Mouse (Mus musculus) MEL (cell line): Measurements from ENCODE around the gene Apopt1. TPM values are rescaled to one million over a fixed set of nuclear protein-coding genes. Genes with fewer than 3 reads are reported as not detected.

Experiments
- DNase-seq: peaks from one replicate; pipeline ENCODE4 v3.0.0; 2011; ENCODE audit warnings: low read depth, low spot score
- H3K27ac ChIP-seq: 2 replicates; pipeline ENCODE4 v1.5.1; 2012; ENCODE audit warnings: low read depth, mild to moderate bottlenecking, control low read depth, low read length, moderate library complexity; ENCODE audit not compliant: control insufficient read depth
- H3K27me3 ChIP-seq, 2 experiments: fragments of 150-350 bp in 1 of 2; sonication (generic) in 1 of 2; 2 replicates each; pipeline ENCODE4 v1.6.1; 2012; ENCODE audit warnings: low read length in 2 of 2, mild to moderate bottlenecking in 2 of 2, improper control_type of control experiment in 1 of 2, moderate library complexity in 1 of 2; ENCODE audit not compliant: insufficient read depth in 2 of 2, control insufficient read depth in 1 of 2
- H3K36me3 ChIP-seq, 2 experiments: 2 replicates each; pipeline ENCODE4 v1.6.1; 2012 to 2014; ENCODE audit warnings: low read length in 2 of 2, improper control_type of control experiment in 1 of 2, inconsistent platforms in 1 of 2, mild to moderate bottlenecking in 1 of 2; ENCODE audit not compliant: insufficient read depth in 2 of 2, control insufficient read depth in 1 of 2
- H3K4me1 ChIP-seq, 2 experiments: fragments of 150-350 bp in 1 of 2; sonication (generic) in 1 of 2; 2 replicates each; pipeline ENCODE4 v1.6.1; 2012; ENCODE audit warnings: low read length in 2 of 2, improper control_type of control experiment in 1 of 2, mild to moderate bottlenecking in 1 of 2; ENCODE audit not compliant: insufficient read depth in 2 of 2, control insufficient read depth in 1 of 2
- H3K4me3 ChIP-seq, 2 experiments: fragments of 150-350 bp in 1 of 2; sonication (generic) in 1 of 2; 2 replicates each; pipeline ENCODE4 v1.5.1; 2012; ENCODE audit warnings: low read depth in 2 of 2, low read length in 2 of 2, mild to moderate bottlenecking in 2 of 2, moderate library complexity in 2 of 2, control low read depth in 1 of 2, improper control_type of control experiment in 1 of 2; ENCODE audit not compliant: control insufficient read depth in 1 of 2, insufficient read depth in 1 of 2
- H3K79me2 ChIP-seq: 2 replicates; pipeline ENCODE4 v1.6.1; 2012; ENCODE audit warnings: mild to moderate bottlenecking, low read length, moderate library complexity; ENCODE audit not compliant: control insufficient read depth, poor library complexity, insufficient read depth
- H3K9ac ChIP-seq: 2 replicates; pipeline ENCODE4 v1.6.1; 2012; ENCODE audit warnings: low read depth, mild to moderate bottlenecking, control low read depth, low read length, moderate library complexity; ENCODE audit not compliant: control insufficient read depth, poor library complexity, severe bottlenecking
- H3K9me3 ChIP-seq: fragments of 150-350 bp; sonication (generic); replicated peaks from 2 replicates; pipeline ENCODE4 v1.6.1; 2012; ENCODE audit warnings: mild to moderate bottlenecking, low read length, improper control_type of control experiment, moderate library complexity; ENCODE audit not compliant: insufficient read depth
- BHLHE40 ChIP-seq: IDR thresholded peaks from 2 replicates; pipeline ENCODE4 v1.6.1; 2012; ENCODE audit warnings: low read depth, mild to moderate bottlenecking, inconsistent platforms, low read length, improper control_type of control experiment, borderline replicate concordance
- CHD1 ChIP-seq: IDR thresholded peaks from 2 replicates; pipeline ENCODE4 v1.6.1; 2012; ENCODE audit warnings: low read depth, mild to moderate bottlenecking, inconsistent platforms, low read length, improper control_type of control experiment
- CHD2 ChIP-seq: IDR thresholded peaks from 2 replicates; pipeline ENCODE4 v1.6.1; 2011; ENCODE audit warnings: low read length, improper control_type of control experiment
- CTCF ChIP-seq, 3 experiments: IDR thresholded peaks in 2 of 3; conservative IDR thresholded peaks in 1 of 3; 2 replicates each; pipeline ENCODE4 v1.5.1; 2011 to 2012; ENCODE audit warnings: low read length in 3 of 3, low read depth in 2 of 3, mild to moderate bottlenecking in 2 of 3, improper control_type of control experiment in 1 of 3, inconsistent platforms in 1 of 3, mixed read lengths in 1 of 3, moderate library complexity in 1 of 3; ENCODE audit not compliant: control insufficient read depth in 1 of 3, insufficient read depth in 1 of 3, poor library complexity in 1 of 3, severe bottlenecking in 1 of 3
- E2F4 ChIP-seq: IDR thresholded peaks from 2 replicates; pipeline ENCODE4 v1.6.1; 2011; ENCODE audit warnings: low read depth, low read length, improper control_type of control experiment, borderline replicate concordance
- EP300 ChIP-seq, 2 experiments: IDR thresholded peaks; 2 replicates each; pipeline ENCODE4 v1.6.1; 2011; ENCODE audit warnings: improper control_type of control experiment in 2 of 2, low read length in 2 of 2, low read depth in 1 of 2, mild to moderate bottlenecking in 1 of 2
- ETS1 ChIP-seq: IDR thresholded peaks from 2 replicates; pipeline ENCODE4 v1.6.1; 2012; ENCODE audit warnings: low read depth, mild to moderate bottlenecking, inconsistent platforms, low read length, improper control_type of control experiment, moderate library complexity
- GABPA ChIP-seq: IDR thresholded peaks from 2 replicates; pipeline ENCODE4 v1.6.1; 2012; ENCODE audit warnings: low read depth, mild to moderate bottlenecking, inconsistent platforms, low read length, improper control_type of control experiment, moderate library complexity
- GATA1 ChIP-seq: IDR thresholded peaks from 2 replicates; pipeline ENCODE4 v1.6.1; 2011; ENCODE audit warnings: low read depth, low read length, improper control_type of control experiment
- HCFC1 ChIP-seq: IDR thresholded peaks from 2 replicates; pipeline ENCODE4 v1.6.1; 2012; ENCODE audit warnings: low read depth, mild to moderate bottlenecking, inconsistent platforms, low read length, improper control_type of control experiment, moderate library complexity
- JUND ChIP-seq: IDR thresholded peaks from 2 replicates; pipeline ENCODE4 v1.6.1; 2011; ENCODE audit warnings: low read depth, mild to moderate bottlenecking, improper control_type of control experiment, low read length
- KAT2A ChIP-seq: conservative IDR thresholded peaks from 2 replicates; pipeline ENCODE4 v1.6.1; 2012; ENCODE audit warnings: low read depth, low read length, improper control_type of control experiment, inconsistent platforms
- MAFK ChIP-seq: IDR thresholded peaks from 2 replicates; pipeline ENCODE4 v1.6.1; 2011; ENCODE audit warnings: low read depth, mild to moderate bottlenecking, low read length, improper control_type of control experiment, borderline replicate concordance
- MAX ChIP-seq: IDR thresholded peaks from 2 replicates; pipeline ENCODE4 v1.6.1; 2011; ENCODE audit warnings: low read length, improper control_type of control experiment
- MAZ ChIP-seq: IDR thresholded peaks from 2 replicates; pipeline ENCODE4 v1.6.1; 2012; ENCODE audit warnings: low read depth, mild to moderate bottlenecking, inconsistent platforms, low read length, improper control_type of control experiment
- MEF2A ChIP-seq: IDR thresholded peaks from 2 replicates; pipeline ENCODE4 v1.6.1; 2014; ENCODE audit warnings: low read depth, mild to moderate bottlenecking, inconsistent platforms, low read length, improper control_type of control experiment; ENCODE audit not compliant: poor library complexity, insufficient replicate concordance, severe bottlenecking; ENCODE audit errors: extremely low read depth
- MXI1 ChIP-seq: IDR thresholded peaks from 2 replicates; pipeline ENCODE4 v1.6.1; 2011; ENCODE audit warnings: mild to moderate bottlenecking, low read depth, low read length, improper control_type of control experiment
- MYB ChIP-seq: IDR thresholded peaks from 2 replicates; pipeline ENCODE4 v1.6.1; 2011; ENCODE audit warnings: mild to moderate bottlenecking, low read depth, low read length, improper control_type of control experiment
- MYC ChIP-seq: IDR thresholded peaks from 2 replicates; pipeline ENCODE4 v1.6.1; 2011; ENCODE audit warnings: low read depth, mild to moderate bottlenecking, low read length, improper control_type of control experiment, moderate library complexity
- NRF1 ChIP-seq: IDR thresholded peaks from 2 replicates; pipeline ENCODE4 v1.6.1; 2014; ENCODE audit warnings: low read depth, mild to moderate bottlenecking, inconsistent platforms, low read length, improper control_type of control experiment, moderate library complexity; ENCODE audit not compliant: poor library complexity, insufficient read depth, severe bottlenecking
- POLR2A ChIP-seq, 2 experiments: IDR thresholded peaks; 2 replicates each; pipeline ENCODE4 v1.6.1; 2011 to 2012; ENCODE audit warnings: low read length in 2 of 2, mild to moderate bottlenecking in 2 of 2, control low read depth in 1 of 2, improper control_type of control experiment in 1 of 2, low read depth in 1 of 2, moderate library complexity in 1 of 2; ENCODE audit not compliant: control insufficient read depth in 1 of 2, insufficient read depth in 1 of 2, poor library complexity in 1 of 2
- POLR2AphosphoS2 ChIP-seq: IDR thresholded peaks from 2 replicates; pipeline ENCODE4 v1.6.1; 2011; ENCODE audit warnings: low read length, improper control_type of control experiment
- POLR2AphosphoS5 ChIP-seq: IDR thresholded peaks from 2 replicates; pipeline ENCODE4 v1.6.1; 2012; ENCODE audit warnings: low read depth, borderline replicate concordance, mild to moderate bottlenecking, inconsistent platforms, low read length, moderate library complexity, mixed read lengths
- RAD21 ChIP-seq: IDR thresholded peaks from 2 replicates; pipeline ENCODE4 v1.6.1; 2011; ENCODE audit warnings: mild to moderate bottlenecking, low read depth, low read length, improper control_type of control experiment
- RCOR1 ChIP-seq: IDR thresholded peaks from 2 replicates; pipeline ENCODE4 v1.6.1; 2012; ENCODE audit warnings: low read depth, mild to moderate bottlenecking, inconsistent platforms, low read length, improper control_type of control experiment
- SMC3 ChIP-seq: IDR thresholded peaks from 2 replicates; pipeline ENCODE4 v1.6.1; 2011; ENCODE audit warnings: low read depth, low read length, improper control_type of control experiment
- TAL1 ChIP-seq: IDR thresholded peaks from 2 replicates; pipeline ENCODE4 v1.6.1; 2012; ENCODE audit warnings: mild to moderate bottlenecking, inconsistent platforms, low read length, moderate library complexity, mixed read lengths
- TBP ChIP-seq: IDR thresholded peaks from 2 replicates; pipeline ENCODE4 v1.8.0; 2011; ENCODE audit warnings: low read depth, low read length, improper control_type of control experiment
- TCF12 ChIP-seq: IDR thresholded peaks from 2 replicates; pipeline ENCODE4 v1.6.1; 2014; ENCODE audit warnings: low read depth, mild to moderate bottlenecking, inconsistent platforms, low read length, improper control_type of control experiment, moderate library complexity
- UBTF ChIP-seq: IDR thresholded peaks from 2 replicates; pipeline ENCODE4 v1.6.1; 2012; ENCODE audit warnings: low read depth, mild to moderate bottlenecking, inconsistent platforms, low read length, improper control_type of control experiment, moderate library complexity, borderline replicate concordance; ENCODE audit not compliant: insufficient read depth
- USF1 ChIP-seq: IDR thresholded peaks from 2 replicates; pipeline ENCODE4 v1.6.1; 2014; ENCODE audit warnings: low read depth, mild to moderate bottlenecking, inconsistent platforms, low read length, improper control_type of control experiment, moderate library complexity
- USF2 ChIP-seq, 2 experiments: IDR thresholded peaks; 2 replicates each; pipeline ENCODE4 v1.6.1; 2011 to 2012; ENCODE audit warnings: improper control_type of control experiment in 2 of 2, low read length in 2 of 2, borderline replicate concordance in 1 of 2, inconsistent platforms in 1 of 2, low read depth in 1 of 2, mild to moderate bottlenecking in 1 of 2; ENCODE audit not compliant: insufficient read depth in 1 of 2
- ZC3H11A ChIP-seq: IDR thresholded peaks from 2 replicates; pipeline ENCODE4 v1.6.1; 2012; ENCODE audit warnings: low read depth, mild to moderate bottlenecking, inconsistent platforms, low read length, improper control_type of control experiment
- ZMIZ1 ChIP-seq: IDR thresholded peaks from 2 replicates; pipeline ENCODE4 v1.6.1; 2012; ENCODE audit warnings: low read depth, mild to moderate bottlenecking, inconsistent platforms, low read length, improper control_type of control experiment, moderate library complexity
- ZNF384 ChIP-seq: IDR thresholded peaks from 2 replicates; pipeline ENCODE4 v1.6.1; 2012; ENCODE audit warnings: low read depth, mild to moderate bottlenecking, inconsistent platforms, low read length, improper control_type of control experiment
- polyA plus RNA-seq, 2 experiments: library from polyadenylated mRNA; stranded (reverse) in 1 of 2; unstranded in 1 of 2; fragments of >175 nt in 1 of 2; fragments of >200 nt in 1 of 2; gene quantifications; 2 replicates each; pipeline versions ENCODE4 v1.2.1 to v1.2.4; 2012; ENCODE audit warnings: low replicate concordance in 2 of 2, low read depth in 1 of 2; ENCODE audit not compliant: insufficient read length in 2 of 2, insufficient read depth in 1 of 2, missing spikeins in 1 of 2
- total RNA-seq: library from RNA; depleted of rRNA; stranded (reverse); fragments of 300-350 nt; gene quantifications from 2 replicates; pipeline ENCODE4 v1.2.3, GENCODE M21; 2012

Apopt1 gene
- total and polyA plus RNA-seq, 3 experiments: 25.7 to 46.5 TPM; not detected in 1

DNA sequence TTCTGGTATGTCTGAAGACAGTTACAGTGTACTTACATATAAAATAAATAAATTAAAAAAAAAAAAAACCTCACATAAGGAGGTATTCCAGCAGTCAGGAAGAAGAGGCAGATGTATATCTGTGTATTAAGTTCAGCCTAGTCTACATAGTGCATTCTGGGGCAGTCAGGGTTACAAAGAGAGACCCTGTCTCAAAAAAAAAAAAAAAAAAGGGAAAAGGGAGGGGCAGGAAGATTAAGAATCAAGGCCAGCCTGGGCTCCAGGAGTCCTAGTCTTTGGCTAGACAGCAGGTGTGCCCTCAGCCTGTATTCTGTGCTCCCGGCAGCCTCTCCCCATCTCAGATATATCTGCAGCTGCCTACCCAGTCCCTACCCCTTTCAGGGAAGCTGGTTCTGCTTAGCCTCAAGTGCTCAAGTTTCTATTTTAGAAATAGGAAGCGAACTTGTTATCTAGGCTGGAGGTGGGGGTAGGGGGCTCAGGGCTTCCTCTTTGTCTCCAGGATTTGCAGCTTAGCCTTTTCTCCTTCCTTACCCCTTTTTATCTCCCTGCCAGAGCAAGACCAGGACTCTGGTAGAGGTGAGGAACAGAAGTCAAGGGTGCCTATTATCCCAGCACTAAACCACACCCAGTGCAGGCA lies 38.1 kb upstream of the Apopt1 start:
- Histone ChIP-seq H3K9me3 (no peaks in the 10 kb centered on the region), H3K9ac (no peak overlapping the region), H3K4me1 (peaks cover 8 to 17% of the 10 kb centered on the region in 2 experiments), H3K79me2 (peaks cover 19% of the 10 kb centered on the region), H3K4me3 (no peak overlapping the region), H3K36me3 (peaks cover 0 to 12% of the 10 kb centered on the region in 2 experiments; a peak in 2 of 4 replicates), H3K27ac (peak overlapping the region; percentile 26; the same call in 1 of the 2 replicates), H3K27me3 (no peaks in the 10 kb centered on the region)
- DNase-seq: peak; percentile 83
- TF ChIP-seq E2F4 (no peak), POLR2AphosphoS2 (no peak), RAD21 (no peak), MAZ (peak; percentile 90; the same call in 1 of the 2 replicates), USF2 (IDR thresholded peaks at IDR 0.05; ENCODE audit: borderline replicate concordance in 1 of 2, insufficient read depth in 1 of 2, low read depth in 1 of 2, low read length in 2 of 2) (no peak), CHD1 (no peak), POLR2A (IDR thresholded peaks at IDR 0.05; ENCODE audit: control insufficient read depth in 1 of 2, insufficient read depth in 1 of 2, low read depth in 1 of 2, low read length in 2 of 2, poor library complexity in 1 of 2) (no peak), MAFK (peak; percentile 41; the same call in 1 of the 2 replicates), GABPA (no peak), MYB (0 out of 2 replicates have a peak, but pooled peaks have one; percentile 37), EP300 (IDR thresholded peaks at IDR 0.05; ENCODE audit: low read depth in 1 of 2, low read length in 2 of 2) (peak; percentile 79 to 87), KAT2A (no peak), ZMIZ1 (no peak), TAL1 (peak; percentile 16; the same call in 1 of the 2 replicates), MXI1 (peak; percentile 51; the same call in 1 of the 2 replicates), TBP (no peak), MEF2A (peak; percentile 96), CHD2 (peak; percentile 71), RCOR1 (peak; percentile 90), HCFC1 (peak; percentile 61; the same call in 1 of the 2 replicates), ZC3H11A (no peak), CTCF (IDR thresholded peaks at IDR 0.05 in 2 of 3, conservative IDR thresholded peaks at IDR 0.05 in 1 of 3; ENCODE audit: control insufficient read depth in 1 of 3, insufficient read depth in 1 of 3, low read depth in 2 of 3, low read length in 3 of 3, poor library complexity in 1 of 3, severe bottlenecking in 1 of 3) (no peak), TCF12 (peak; percentile 77), ZNF384 (peak; percentile 75), UBTF (no peak), JUND (0 out of 2 replicates have a peak, but pooled peaks have one; percentile 33), ETS1 (peak; percentile 91), GATA1 (peak; percentile 93), MAX (no peak), USF1 (no peak), POLR2AphosphoS5 (no peak), SMC3 (0 out of 2 replicates have a peak, but pooled peaks have one; percentile 15), MYC (0 out of 2 replicates have a peak, but pooled peaks have one; percentile 33), NRF1 (no peak), BHLHE40 (peak; percentile 54; the same call in 1 of the 2 replicates)
